Mouse (Mus musculus) CH12.LX (cell line): Measurements from ENCODE around the gene Stmn1.

Source experiments
- BHLHE40 ChIP-seq: IDR thresholded peaks from 2 replicates; pipeline ENCODE4 v1.6.1; 2011; ENCODE audit warnings: mild to moderate bottlenecking, low read depth, low read length, improper control_type of control experiment
- CTCF ChIP-seq, 2 experiments: IDR thresholded peaks in 1 of 2; conservative IDR thresholded peaks in 1 of 2; 2 replicates each; pipeline ENCODE4 v1.5.1; 2011 to 2012; ENCODE audit warnings: low read depth in 2 of 2, low read length in 2 of 2, improper control_type of control experiment in 1 of 2, inconsistent platforms in 1 of 2, mild to moderate bottlenecking in 1 of 2, moderate library complexity in 1 of 2
- E2F4 ChIP-seq: IDR thresholded peaks from 2 replicates; pipeline ENCODE4 v1.6.1; 2011; ENCODE audit warnings: low read depth, low read length, improper control_type of control experiment; ENCODE audit not compliant: insufficient replicate concordance
- POLR2A ChIP-seq: IDR thresholded peaks from 2 replicates; pipeline ENCODE4 v1.6.1; 2011; ENCODE audit warnings: low read depth, mild to moderate bottlenecking, improper control_type of control experiment, low read length
- POLR2AphosphoS2 ChIP-seq: IDR thresholded peaks from 2 replicates; pipeline ENCODE4 v1.6.1; 2011; ENCODE audit warnings: low read depth, low read length, improper control_type of control experiment
- RCOR1 ChIP-seq: conservative IDR thresholded peaks from 2 replicates; pipeline ENCODE4 v1.6.1; 2012; ENCODE audit warnings: low read depth, mild to moderate bottlenecking, inconsistent platforms, low read length, improper control_type of control experiment
- UBTF ChIP-seq: IDR thresholded peaks from 2 replicates; pipeline ENCODE4 v1.6.1; 2012; ENCODE audit warnings: low read depth, mild to moderate bottlenecking, inconsistent platforms, low read length, improper control_type of control experiment, moderate library complexity
- USF1 ChIP-seq: IDR thresholded peaks from 2 replicates; pipeline ENCODE4 v1.6.1; 2014; ENCODE audit warnings: low read depth, mild to moderate bottlenecking, inconsistent platforms, low read length, improper control_type of control experiment

DNA sequence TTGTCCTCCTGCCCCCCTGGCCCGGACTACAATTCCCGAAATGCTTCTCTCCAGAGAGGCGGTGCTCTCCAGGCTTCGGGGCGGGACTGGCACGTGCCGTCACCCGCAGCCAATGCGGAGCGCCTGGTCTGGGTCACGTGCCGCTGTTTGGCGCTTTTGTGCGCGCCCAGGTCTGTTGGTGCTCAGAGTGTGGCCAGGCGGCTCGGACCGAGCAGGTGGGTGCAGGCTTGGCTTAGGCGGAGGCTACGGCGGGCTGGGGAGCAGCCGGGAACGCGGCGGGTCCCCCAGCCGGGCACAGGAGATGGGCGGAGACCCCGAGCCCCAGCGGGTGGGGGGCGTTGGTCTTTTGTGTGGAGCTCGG lies at the start of gene Stmn1:
- 0 out of 2 replicates have a peak, but pooled peaks have one; percentile 37 for TF ChIP-seq UBTF
- TF ChIP-seq BHLHE40, result peak; percentile 100
- TF ChIP-seq CTCF (conservative IDR thresholded peaks at IDR 0.05 in 1 of 2, IDR thresholded peaks at IDR 0.05 in 1 of 2; ENCODE audit: low read depth in 2 of 2, low read length in 2 of 2), result no peak
- peak; percentile 88 for TF ChIP-seq POLR2A
- no peak for TF ChIP-seq RCOR1
- no peak for TF ChIP-seq POLR2AphosphoS2
- peak; percentile 98 for TF ChIP-seq USF1
- TF ChIP-seq E2F4, result no peak
